Mouse (Mus musculus) ZHBTc4 (cell line): Measurements from ENCODE around the gene Agap1.

ENCODE experiments used
- DNase-seq: peaks from one replicate; pipeline ENCODE4 v3.0.0-alpha.2; 2011; ENCODE audit warnings: low read depth, low spot score

Agap1 gene

DNA sequence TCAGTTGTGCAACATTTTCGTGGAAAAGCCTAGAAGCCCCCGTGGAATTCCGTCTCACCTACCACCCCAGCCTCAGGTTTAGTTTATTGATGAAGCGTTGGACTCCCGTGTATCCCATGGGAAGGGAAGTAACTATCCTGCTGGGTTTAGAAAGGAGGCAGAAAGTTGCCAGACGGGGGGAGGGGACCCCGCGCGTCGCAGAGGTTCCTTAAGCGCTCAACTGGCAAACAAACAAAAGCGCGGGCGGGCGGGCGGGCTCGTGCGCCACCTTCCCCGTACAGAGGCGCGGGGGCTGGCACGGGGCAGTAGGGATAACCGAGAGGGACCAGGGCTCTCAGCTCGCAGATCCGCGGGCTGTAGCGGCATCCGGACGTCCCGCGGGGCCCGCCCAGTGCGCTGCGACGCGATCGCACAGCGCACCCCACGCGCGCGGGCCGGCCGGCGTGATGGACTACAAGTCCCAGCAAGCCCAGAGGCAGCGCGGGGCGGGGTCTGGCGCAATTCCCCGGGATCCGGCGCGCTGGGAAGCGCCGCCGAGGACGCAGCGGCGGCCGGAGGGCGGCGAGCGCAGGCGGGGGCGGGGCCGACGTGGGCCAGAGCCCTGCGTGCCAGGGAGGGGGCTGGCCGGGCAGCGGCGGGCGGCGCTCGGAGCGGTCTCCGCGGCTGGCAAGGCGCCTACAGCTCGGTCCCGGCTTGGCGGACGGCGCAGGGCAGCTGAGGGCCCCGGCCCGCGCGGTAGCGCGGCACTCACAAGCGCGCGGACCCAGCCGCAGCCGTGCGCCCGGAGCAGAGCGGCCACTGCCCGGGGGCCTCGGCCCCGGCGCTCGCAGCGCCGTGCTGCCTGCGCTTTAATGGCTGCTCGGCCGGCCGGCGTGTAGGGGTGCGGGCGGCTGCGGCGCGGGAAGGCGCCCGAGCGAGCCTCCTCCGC is at the start of gene Agap1:
Agap1 (plus strand) TSS at position 611 of the 928 bp plus-strand sequence.
- DNase-seq, result peak; percentile 97

- no peak for DNase-seq
These were observed 48.6 kb upstream of the Agap1 start for GRCm38 (mm10) chr1:89405991-89406390.

DNA sequence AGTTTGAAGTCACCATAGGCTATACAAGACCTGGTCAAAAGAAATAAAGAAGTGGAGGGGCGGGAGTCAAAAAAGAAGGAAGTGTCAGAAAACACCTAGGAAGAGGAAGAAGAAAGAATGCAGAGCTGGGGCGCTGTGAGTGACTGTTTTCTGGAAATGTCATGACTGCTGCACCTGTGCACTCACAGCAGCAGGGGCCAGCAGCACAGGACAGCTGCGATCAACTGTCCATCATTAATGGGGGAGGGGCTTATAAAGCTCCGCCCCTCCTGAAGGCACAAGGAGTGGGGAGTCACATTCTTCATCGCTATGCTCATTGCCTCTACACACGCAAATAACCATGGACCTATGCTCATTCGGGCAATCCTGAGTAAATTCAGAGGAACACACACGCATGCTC is 46.6 kb upstream of the Agap1 start:
- no peak for DNase-seq

DNA sequence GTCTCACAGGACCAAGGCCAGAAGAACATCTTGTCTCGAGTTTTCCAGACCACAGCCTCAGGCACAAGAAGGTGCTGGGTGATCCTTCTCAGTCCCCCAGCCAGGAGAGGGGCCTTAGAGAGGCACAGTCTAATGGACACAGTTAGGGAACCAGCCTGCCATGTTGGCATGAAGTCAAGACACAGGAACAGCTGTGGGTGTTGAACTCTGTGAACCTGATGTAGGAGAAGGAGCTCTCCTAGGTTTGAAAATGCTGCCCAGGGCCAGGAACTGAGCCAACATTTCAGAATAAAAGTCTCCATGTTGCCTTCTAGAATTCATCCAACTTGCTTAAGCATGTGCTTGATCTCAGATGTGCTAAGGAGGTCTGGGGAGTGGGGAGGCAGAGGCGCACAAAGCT is 41.5 kb upstream of the Agap1 start:
- DNase-seq, result no peak

- DNase-seq, result no peak
These were observed 40.0 kb upstream of the Agap1 start for GRCm38 (mm10) chr1:89414563-89414962.

GRCm38 (mm10) chr1:89416929-89417328 is 37.7 kb upstream of the Agap1 start:
- no peak for DNase-seq

GRCm38 (mm10) chr1:89420642-89421041 is 34.0 kb upstream of the Agap1 start:
- DNase-seq, result no peak

- no peak for DNase-seq
These were observed 33.2 kb upstream of the Agap1 start for GRCm38 (mm10) chr1:89421401-89421800.

DNA sequence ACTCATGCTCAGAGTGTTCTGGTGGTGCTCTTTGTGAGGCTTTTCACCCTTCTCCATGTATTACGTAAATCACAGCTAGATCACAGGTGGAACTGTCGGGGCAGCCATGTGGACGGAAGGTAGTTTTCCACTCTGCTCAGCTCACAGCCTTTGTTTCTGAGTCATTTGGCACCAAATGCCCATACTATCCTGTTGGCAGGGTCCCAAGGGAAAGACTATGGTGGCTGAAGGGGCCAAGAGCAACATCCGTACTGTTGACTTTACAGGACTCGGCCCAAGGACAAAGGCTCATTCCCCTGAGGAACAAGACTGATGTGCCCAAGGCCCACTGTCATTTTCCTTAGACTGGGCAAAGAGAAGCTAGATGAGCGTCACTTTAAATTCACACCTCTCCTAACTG is 30.0 kb upstream of the Agap1 start:
- no peak for DNase-seq

GRCm38 (mm10) chr1:89426137-89426536 is 28.5 kb upstream of the Agap1 start:
- DNase-seq, result no peak

DNA sequence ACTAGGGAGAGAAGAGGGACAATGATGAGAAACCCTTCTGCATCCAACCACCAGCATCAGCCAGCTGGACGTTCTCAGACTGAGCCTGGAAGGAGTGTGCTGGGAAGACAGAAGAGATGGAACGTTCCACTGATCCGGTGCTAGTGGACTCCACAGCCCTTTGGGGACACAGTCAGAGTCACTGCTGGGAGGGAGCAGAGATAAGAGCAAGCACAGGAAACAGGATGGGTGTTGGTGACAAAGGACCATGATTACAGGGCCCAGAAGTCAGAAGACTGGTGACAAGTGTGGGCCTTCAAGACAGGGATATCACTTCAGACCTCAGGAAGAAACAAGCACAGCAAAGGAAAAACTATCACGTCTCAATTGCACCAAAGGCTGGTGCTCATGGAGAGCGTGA is 25.9 kb upstream of the Agap1 start:
- no peak for DNase-seq

GRCm38 (mm10) chr1:89429946-89430640 is 24.5 kb upstream of the Agap1 start:
- peak; percentile 34 for DNase-seq

DNA sequence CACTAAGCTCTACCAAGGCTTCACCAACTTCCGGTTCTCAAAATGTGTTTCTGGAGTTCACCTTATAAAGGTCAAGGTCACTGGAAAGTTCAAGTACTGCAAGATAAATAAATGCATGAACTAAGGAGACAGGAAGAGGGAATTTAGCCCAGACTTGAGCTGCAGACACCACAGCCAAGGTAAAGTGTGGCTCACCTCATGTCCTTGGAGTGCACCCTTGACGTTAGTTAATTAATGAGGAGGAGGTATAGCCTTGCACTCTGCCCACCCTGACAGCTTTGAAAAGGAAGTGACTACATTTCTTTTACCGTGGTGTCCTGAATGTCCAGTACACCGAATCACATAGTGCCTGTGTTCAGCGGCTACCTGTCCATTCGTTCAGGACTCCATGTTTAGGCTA is 15.3 kb upstream of the Agap1 start:
- no peak for DNase-seq

GRCm38 (mm10) chr1:89441236-89441897 is 13.2 kb upstream of the Agap1 start:
- peak; percentile 19 for DNase-seq

DNA sequence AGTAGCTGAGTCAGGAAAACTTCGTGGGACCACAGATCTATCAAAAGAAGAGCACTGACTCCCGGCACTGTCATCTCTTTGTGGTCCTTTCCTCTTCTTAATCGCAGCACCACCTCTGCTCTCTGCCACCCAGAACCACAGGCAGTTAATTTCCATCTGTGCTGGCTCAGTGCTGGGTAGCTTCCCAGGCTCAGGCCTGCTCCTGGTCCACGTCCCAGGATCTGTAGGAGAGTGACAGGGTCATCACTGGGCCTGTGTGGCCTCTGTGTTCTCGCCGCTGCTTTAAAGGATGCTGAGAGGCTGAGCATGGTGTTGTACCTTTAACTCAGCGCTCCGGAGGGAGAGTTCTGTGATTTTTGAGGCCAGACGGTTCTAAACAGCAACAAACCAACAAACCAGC is 11.1 kb upstream of the Agap1 start:
- no peak for DNase-seq

DNA sequence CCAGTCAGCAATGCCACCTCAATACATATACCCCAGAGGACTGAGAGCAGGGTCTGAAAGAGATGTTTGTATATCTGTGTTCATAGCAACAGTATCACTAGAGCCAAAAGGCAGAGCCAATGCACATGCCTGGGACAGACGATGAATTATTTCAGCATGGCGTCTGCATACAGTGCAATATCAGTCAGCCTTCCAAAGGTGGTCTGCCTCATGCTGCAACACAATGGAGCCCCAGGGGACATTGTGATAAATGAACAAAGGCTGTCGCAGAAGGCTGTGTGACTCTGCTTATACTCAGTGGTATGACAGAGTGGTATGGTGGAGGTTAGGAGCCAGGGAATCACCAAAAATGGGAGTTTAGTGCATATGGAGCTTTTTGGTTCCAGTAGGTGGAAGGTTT is 10.6 kb upstream of the Agap1 start:
- DNase-seq, result no peak

GRCm38 (mm10) chr1:89450139-89450538 is 4.5 kb upstream of the Agap1 start:
- DNase-seq, result no peak

DNA sequence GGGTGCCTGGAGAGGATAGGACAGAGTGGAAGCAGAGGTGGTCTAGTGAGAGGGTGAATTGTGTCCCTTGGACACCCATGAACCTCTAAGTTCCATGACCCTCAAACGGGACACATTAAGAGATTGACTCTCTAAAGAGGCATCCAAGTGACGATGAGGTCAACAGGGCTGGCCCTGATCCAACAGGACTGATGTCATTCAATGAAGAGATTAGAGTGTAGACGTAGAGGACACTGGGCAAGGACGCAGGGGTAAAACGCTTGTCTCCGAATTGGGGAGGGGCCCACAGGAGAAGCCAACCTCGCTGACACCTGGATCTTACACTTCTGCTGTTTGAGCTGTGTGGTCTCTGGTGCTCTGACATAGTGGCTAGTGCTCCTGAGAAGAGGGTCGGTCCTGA is 2.5 kb upstream of the Agap1 start:
- no peak for DNase-seq

DNA sequence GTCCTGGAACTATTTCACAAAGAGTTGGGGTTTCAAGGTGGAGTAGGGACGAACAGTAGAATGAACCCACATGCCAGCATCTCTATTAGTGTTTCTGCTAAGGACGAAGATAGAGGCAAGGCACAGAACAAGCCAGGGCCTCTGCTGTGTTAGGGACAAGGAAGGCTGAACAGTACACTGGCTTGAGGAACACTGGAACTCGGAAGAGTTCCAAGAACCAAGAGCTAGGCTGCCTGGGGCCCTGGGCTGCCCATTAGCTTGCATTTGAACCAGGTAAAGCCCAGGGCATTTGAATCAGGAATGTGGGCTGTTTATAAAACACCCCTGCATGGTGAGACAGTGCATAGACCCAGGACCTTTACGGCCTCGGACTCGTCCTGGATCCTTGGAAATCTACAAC is 940 bp upstream of the Agap1 start:
- peak; percentile 32 for DNase-seq

DNA sequence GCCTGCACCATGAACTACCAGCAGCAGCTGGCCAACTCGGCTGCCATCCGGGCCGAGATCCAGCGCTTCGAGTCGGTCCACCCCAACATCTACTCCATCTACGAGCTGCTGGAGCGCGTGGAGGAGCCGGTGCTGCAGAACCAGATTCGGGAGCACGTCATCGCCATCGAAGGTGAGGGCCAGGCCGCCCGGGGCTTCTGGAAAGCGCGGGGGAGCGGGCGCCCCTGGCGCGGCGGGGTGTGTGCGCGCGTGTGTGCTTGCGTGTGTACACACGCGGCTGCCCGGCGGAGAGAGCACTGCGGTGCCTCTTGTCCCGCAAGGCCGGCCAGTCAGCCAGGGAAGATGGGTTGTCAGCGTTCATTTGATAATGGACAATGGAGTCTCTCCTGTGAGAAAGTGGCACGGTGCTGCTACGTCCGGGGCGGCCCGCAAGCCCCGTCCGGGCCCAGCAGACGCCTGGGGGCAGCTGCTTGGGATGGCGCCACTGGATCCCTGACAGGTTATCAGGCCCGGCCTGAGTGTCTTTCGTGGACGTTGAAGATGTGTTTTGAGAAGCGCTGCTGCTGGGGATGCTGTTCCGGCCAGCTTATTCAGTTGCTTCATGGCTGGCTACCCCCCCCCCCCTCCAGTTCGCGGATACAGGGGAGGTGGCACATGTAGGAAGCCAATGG is 950 bp downstream of the Agap1 start:
- DNase-seq, result peak; percentile 51

DNA sequence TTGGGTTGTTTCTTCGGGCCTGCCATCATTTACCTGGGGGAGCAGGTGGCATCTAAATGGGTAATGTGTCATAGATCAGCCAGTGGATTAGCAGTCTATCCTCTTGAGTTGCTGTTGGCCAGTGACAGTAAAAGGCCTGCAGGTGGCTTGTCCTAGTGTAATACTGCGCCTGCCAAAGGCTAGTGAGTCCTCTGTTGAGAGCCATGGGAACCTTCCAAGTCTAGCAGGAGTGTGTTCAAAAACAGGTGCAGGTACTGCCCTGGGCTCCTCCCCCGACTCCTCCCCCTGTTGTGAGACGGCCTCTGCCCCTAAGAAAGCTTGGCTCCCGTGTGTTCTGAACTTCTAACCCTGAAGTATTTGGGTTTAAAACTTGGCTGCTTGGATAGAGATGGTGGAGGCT is 1.9 kb downstream of the Agap1 start:
- peak; percentile 39 for DNase-seq
